Mouse (Mus musculus): ENCODE measurements around the gene Zfp775. TPM values are rescaled to one million over a fixed set of nuclear protein-coding genes. Genes with fewer than 3 reads are reported as not detected.

Zfp775 gene
- polyA plus RNA-seq, 1 experiment from 2014 or later, result 8.7 TPM

GRCm38 (mm10) chr6:48582037-48582436, 19.8 kb upstream of the Zfp775 start:
- ChIA-PET POLR2A (interaction anchor here (0.8 to 1.0 kb wide), 2 partner anchors 12 to 43 kb away, joined by 3 to 4 read pairs; partner anchors contain the start of genes Gm44965 and Repin1), CTCF (interaction anchor here (0.8 to 3.1 kb wide), 14 partner anchors 8 to 201 kb away, joined by 3 to 20 read pairs (median 4); partner anchors contain the start of genes Gimap8, Gm44965 and Repin1)
- no peaks in the 10 kb centered on the region for H3K27me3 ChIP-seq
- DNase-seq (ENCODE audit: low read depth, low spot score) (no peak), ATAC-seq (no peak)
- in situ Hi-C loops (cut with MboI; ENCODE audit: low pct_unique_long_range_greater_than_20kb), result loop anchor here (5.0 kb wide), 1 partner anchor 60 kb away; no protein-coding TSS in a partner anchor
- peak; percentile 64 for TF ChIP-seq CTCF (IDR thresholded peaks at IDR 0.05)

DNA sequence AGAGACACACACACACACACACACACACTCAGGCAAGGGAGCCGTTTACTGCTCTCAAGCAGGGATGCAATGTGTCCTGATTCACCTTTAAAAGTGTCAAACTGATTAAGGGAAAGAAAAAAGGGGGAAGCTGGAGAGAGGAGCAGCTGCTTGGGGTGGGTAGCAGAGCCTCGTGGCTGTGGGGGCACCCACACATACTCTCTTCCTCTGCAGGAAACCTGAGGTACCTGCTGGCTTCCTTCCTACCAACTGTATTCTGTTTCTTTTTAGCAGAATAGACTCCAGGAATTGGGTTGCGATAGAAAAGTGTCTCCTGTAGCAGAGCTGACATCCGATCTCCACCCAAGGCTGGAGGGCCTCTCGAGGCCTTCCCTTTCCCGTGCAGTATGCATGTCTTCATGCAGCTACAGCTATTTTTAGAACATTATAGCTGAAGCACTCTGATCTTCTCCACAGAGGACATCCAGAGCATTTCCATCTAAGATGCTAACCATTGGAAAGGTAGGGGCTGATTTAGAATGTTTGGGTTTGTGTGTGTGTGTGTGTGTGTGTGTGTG, 12.6 kb upstream of the Zfp775 start, which contains the start of gene Gm45021:
Gene Gm45021, plus strand, starts transcription at position 417 of the 557 bp plus-strand sequence.
- in situ Hi-C loops (cut with MboI; ENCODE audit: low pct_unique_long_range_greater_than_20kb), result no loop called here
- ATAC-seq (no peak), DNase-seq (ENCODE audit: low read depth, low spot score) (no peak)
- H3K27me3 ChIP-seq, result no peaks in the 10 kb centered on the region
- CTCF ChIA-PET, result interaction anchor here (1.7 kb wide), 1 partner anchor 369 kb away, joined by 3 read pairs; no protein-coding TSS in a partner anchor
- no peak for TF ChIP-seq CTCF (IDR thresholded peaks at IDR 0.05)
- POLR2A ChIA-PET, result no interaction called here

- TF ChIP-seq CTCF (IDR thresholded peaks at IDR 0.05), result no peak
- no peak for ATAC-seq
- POLR2A ChIA-PET, result interaction anchor here (0.8 kb wide), 1 partner anchor 12 kb away, joined by 4 read pairs; no protein-coding TSS in a partner anchor
- CTCF ChIA-PET, result interaction anchor here (1.2 kb wide), 2 partner anchors 10 to 55 kb away, joined by 3 to 4 read pairs; no protein-coding TSS in a partner anchor
- DNase-seq (ENCODE audit: low read depth, low spot score), result no peak
- H3K27me3 ChIP-seq, result no peaks in the 10 kb centered on the region
- in situ Hi-C loops (cut with MboI; ENCODE audit: low pct_unique_long_range_greater_than_20kb), result no loop called here
Observed at GRCm38 (mm10) chr6:48591221-48591845, 10.5 kb upstream of the Zfp775 start.

- ChIA-PET POLR2A (interaction anchor here (0.8 kb wide), 1 partner anchor 12 kb away, joined by 4 read pairs; no protein-coding TSS in a partner anchor), CTCF (interaction anchor here (1.2 kb wide), 1 partner anchor 10 kb away, joined by 3 read pairs; no protein-coding TSS in a partner anchor)
- ATAC-seq (no peak), DNase-seq (ENCODE audit: low read depth, low spot score) (no peak)
- no peaks in the 10 kb centered on the region for H3K27me3 ChIP-seq
- in situ Hi-C loops (cut with MboI; ENCODE audit: low pct_unique_long_range_greater_than_20kb), result no loop called here
- TF ChIP-seq CTCF (IDR thresholded peaks at IDR 0.05), result no peak
Observed at GRCm38 (mm10) chr6:48591871-48592270, 10.0 kb upstream of the Zfp775 start.

DNA sequence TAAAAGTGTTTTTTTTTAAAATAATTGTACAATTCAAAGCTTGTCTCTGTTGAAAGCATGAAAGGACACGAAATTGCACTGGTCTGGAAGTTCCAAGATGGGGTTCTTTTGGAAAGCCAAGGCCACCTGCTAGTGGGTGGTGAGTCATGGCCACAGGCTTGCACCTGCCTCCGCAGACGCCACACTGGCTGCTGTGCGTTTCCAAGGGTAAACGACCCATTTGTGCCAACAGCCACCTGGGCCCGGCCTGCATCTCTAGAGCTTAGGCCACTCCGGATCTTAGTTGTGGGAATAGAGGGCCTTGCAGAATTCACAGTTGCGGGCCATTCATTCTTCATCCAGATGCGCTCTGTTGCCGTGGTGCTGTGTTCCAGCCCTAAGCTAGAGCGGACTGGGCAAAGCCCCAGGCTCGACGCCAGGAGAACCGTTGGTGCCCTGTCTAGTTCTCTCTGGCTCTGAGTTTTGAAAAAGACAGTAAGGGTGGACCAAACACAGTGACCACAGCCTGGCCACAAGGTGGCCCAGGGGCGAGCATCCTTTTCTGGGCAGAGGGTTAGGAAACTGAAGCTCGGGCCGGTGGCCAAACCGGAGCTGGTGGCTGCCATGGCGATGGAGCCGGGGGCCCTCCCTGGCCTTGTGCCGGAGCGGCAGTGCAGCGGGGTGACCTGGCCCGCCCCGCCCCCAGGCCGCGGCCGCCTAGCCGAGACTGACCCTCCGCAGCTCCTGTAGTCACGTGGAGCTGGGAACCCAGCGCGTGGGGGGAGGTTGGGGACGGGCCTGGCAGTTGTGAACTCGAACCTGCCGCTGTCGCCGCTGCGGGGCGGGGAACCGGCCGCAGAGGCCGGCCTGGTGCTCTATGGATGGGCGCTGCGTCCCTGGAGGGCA, 8.5 kb upstream of the Zfp775 start, which contains the start of the genes Repin1 and Gm44965:
Gene Repin1, plus strand, starts transcription at position 726 of the 885 bp plus-strand sequence.
Gene Gm44965, plus strand, starts transcription at position 784 of the 885 bp plus-strand sequence.
- CTCF ChIA-PET, result interaction anchor here (0.6 to 2.7 kb wide), 10 partner anchors 8 to 53 kb away, joined by 3 to 20 read pairs (median 4); partner anchors contain the start of genes Gimap8 and Zfp775
- DNase-seq (ENCODE audit: low read depth, low spot score) (peak; percentile 64), ATAC-seq (peak; percentile 77)
- POLR2A ChIA-PET, result interaction anchor here (0.6 to 2.7 kb wide), 8 partner anchors 10 to 221 kb away, joined by 3 to 24 read pairs (median 3); partner anchors contain the start of gene AI854703
- no peak for TF ChIP-seq CTCF (IDR thresholded peaks at IDR 0.05)
- in situ Hi-C loops (cut with MboI; ENCODE audit: low pct_unique_long_range_greater_than_20kb), result no loop called here
- no peaks in the 10 kb centered on the region for H3K27me3 ChIP-seq

GRCm38 (mm10) chr6:48594043-48594738, 7.7 kb upstream of the Zfp775 start:
- TF ChIP-seq CTCF (IDR thresholded peaks at IDR 0.05), result no peak
- H3K27me3 ChIP-seq, result no peaks in the 10 kb centered on the region
- CTCF ChIA-PET, result interaction anchor here (0.6 to 2.7 kb wide), 10 partner anchors 7 to 53 kb away, joined by 3 to 20 read pairs (median 4); partner anchors contain the start of genes Gimap8 and Zfp775
- DNase-seq (ENCODE audit: low read depth, low spot score) (no peak), ATAC-seq (peak; percentile 28)
- in situ Hi-C loops (cut with MboI; ENCODE audit: low pct_unique_long_range_greater_than_20kb), result no loop called here
- POLR2A ChIA-PET, result interaction anchor here (0.6 to 2.7 kb wide), 6 partner anchors 12 to 220 kb away, joined by 3 to 24 read pairs (median 3); partner anchors contain the start of gene AI854703

DNA sequence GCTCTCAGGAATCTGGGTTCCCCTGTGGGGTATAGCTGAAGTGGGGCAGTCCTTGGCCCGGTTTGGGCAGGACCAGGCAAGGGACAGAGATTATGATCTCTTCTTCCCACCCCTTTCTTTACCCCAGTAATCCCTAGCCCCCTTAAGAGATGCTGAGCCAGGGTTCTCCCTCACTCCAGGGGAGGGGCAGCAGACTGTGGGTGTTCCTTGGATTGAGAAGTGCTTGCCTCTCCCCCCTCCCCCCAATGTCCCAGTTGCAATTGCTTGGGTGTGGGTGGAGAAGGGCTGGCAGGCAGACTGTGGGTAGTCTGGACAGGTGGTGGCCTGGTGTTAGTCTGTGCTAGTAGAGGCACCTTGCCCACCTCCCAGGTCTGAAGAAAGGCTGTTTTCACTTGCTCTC, 6.6 kb upstream of the Zfp775 start:
- H3K27me3 ChIP-seq, result no peaks in the 10 kb centered on the region
- CTCF ChIA-PET, result interaction anchor here (2.7 kb wide), 1 partner anchor 13 kb away, joined by 20 read pairs; no protein-coding TSS in a partner anchor
- POLR2A ChIA-PET, result interaction anchor here (1.0 to 2.7 kb wide), 2 partner anchors 33 to 34 kb away, joined by 3 to 24 read pairs; partner anchors contain the start of gene AI854703
- in situ Hi-C loops (cut with MboI; ENCODE audit: low pct_unique_long_range_greater_than_20kb), result no loop called here
- DNase-seq (ENCODE audit: low read depth, low spot score), result no peak
- TF ChIP-seq CTCF (IDR thresholded peaks at IDR 0.05), result no peak
- no peak for ATAC-seq

DNA sequence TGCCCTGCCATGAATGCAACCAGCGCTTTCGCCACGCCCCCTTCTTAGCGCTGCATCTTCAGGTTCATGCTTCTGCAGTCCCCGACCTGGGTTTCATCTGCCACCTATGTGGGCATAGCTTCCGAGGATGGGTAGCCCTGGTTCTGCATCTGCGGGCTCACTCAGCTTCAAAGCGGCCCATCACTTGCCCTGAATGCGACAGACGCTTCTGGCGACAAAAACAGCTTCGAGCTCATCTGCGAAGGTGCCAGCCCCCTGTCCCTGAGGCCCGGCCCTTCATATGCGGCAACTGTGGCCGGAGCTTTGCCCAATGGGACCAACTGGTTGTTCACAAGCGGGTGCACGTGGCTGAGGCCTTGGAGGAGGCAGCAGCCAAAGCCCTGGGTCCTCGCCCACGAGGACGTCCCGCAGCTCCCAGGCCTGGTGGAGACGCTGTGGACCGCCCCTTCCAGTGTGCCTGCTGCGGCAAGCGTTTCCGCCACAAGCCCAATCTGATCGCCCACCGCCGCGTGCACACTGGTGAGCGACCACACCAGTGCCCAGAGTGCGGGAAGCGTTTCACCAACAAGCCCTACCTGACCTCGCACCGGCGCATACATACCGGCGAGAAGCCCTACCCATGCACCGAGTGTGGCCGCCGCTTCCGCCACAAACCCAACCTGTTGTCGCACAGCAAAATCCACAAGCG, 5.2 kb upstream of the Zfp775 start:
- CTCF ChIA-PET, result no interaction called here
- POLR2A ChIA-PET, result interaction anchor here (0.6 to 1.0 kb wide), 2 partner anchors 32 to 42 kb away, joined by 3 read pairs; no protein-coding TSS in a partner anchor
- in situ Hi-C loops (cut with MboI; ENCODE audit: low pct_unique_long_range_greater_than_20kb), result no loop called here

DNA sequence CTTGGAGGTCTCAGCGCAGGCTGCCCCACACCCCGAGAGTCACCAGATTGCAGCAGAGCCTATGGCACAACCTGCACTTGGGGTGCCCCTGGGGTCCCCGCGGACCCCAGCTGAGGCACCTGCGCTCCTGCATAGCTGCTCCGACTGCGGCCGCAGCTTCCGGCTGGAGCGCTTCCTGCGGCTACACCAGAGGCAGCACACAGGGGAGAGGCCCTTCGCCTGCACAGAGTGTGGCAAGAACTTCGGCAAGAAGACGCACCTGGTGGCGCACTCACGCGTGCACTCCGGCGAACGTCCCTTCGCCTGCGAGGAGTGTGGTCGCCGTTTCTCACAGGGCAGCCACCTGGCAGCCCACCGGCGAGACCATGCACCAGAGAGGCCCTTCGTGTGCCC, 4.6 kb upstream of the Zfp775 start:
- ChIA-PET POLR2A (interaction anchor here (1.3 kb wide), 1 partner anchor 30 kb away, joined by 5 read pairs; the partner anchor contains the start of gene AI854703), CTCF (no interaction called here)
- no peaks in the 10 kb centered on the region for H3K27me3 ChIP-seq
- in situ Hi-C loops (cut with MboI; ENCODE audit: low pct_unique_long_range_greater_than_20kb), result no loop called here
- TF ChIP-seq CTCF (IDR thresholded peaks at IDR 0.05), result no peak
- ATAC-seq, result no peak
- no peak for DNase-seq (ENCODE audit: low read depth, low spot score)

More for the DNA sequence above, 5.2 kb upstream of the Zfp775 start:
- H3K27me3 ChIP-seq, result no peaks in the 10 kb centered on the region
- no peak for TF ChIP-seq CTCF (IDR thresholded peaks at IDR 0.05)
- ATAC-seq (no peak), DNase-seq (ENCODE audit: low read depth, low spot score) (no peak)
